Mouse (Mus musculus): ENCODE results near the gene Cnn3. TPM values are rescaled to one million over a fixed set of nuclear protein-coding genes. Genes with fewer than 3 reads are reported as not detected.

Cnn3 gene
- polyA plus RNA-seq, 1 experiment from 2014 or later = 0.22 TPM

Other genes starting within 250 kb of the Cnn3 start
- gene Tmem56, start 143.4 kb upstream of the Cnn3 start, polyA plus RNA-seq (2018) = not detected in 3 replicates
- 9.8 to 14.2 TPM (median 12.1 TPM) in 3 replicates for gene Alg14, start 134.7 kb upstream of the Cnn3 start, polyA plus RNA-seq (2018)
- gene Slc44a3, start 105.9 kb downstream of the Cnn3 start, polyA plus RNA-seq (2018) = not detected in 3 replicates
- gene 4930432M17Rik, start 244.3 kb downstream of the Cnn3 start, polyA plus RNA-seq (2018) = not detected in 3 replicates